Comparison of ENCODE assay signal across 8 mouse cellular contexts in the genomic region with DNA sequence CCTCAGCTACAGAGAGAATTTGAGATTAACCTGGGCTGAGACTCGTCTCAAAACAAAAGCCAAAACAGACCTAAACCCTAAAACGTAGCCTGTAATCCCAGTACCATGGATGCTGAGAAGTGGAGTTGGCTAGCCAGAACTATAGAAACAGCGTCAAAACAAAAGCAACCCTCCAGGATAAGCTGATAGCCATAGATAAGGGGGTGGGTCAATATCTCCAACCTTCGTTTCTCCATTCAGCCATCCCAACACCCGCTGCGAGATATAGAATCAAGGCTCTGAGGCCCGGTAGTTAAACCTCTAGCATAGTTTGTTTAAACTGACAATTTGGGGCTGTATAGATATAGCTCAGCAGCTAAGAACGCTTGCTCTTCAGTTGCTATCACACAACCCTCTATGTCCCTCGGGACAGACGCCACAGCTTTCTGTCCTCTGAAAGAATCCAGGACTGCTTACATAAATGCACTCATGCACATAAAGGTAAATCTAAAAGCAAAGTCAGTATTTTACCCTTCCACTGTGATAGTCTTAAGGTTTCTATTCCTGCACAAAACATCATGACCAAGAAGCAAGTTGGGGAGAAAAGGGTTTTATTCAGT. TPM values are rescaled to one million over a fixed set of nuclear protein-coding genes. Genes with fewer than 3 reads are reported as not detected.
DNase-seq lines count a peak whose midpoint lies in the region; ATAC-seq and TF ChIP-seq lines count a peak whose summit lies in the region.

No protein-coding gene starts in this region.

- 50% methylated on average over 10 of the region's 10 CpGs for WGBS in kidney, adult 2 months
- 49% methylated on average over 10 of the region's 10 CpGs for WGBS in hindbrain, embryonic 15.5 days
- 47% methylated on average over 10 of the region's 10 CpGs for WGBS in midbrain, embryonic 13.5 days

- no peak for ATAC-seq in hindbrain, embryonic 15.5 days (ENCODE audit: low FRiP score, low read depth)
- no peak for ATAC-seq in midbrain, embryonic 13.5 days
- ATAC-seq in granulocyte monocyte progenitor cell, adult 5-6 weeks (replicated peaks; ENCODE audit: poor library complexity, severe bottlenecking): no peak

- peak overlapping the region; percentile 82; the same call in 1 of the 2 replicates for H3K4me2 ChIP-seq in hindbrain, embryonic 15.5 days
- peak overlapping the region; percentile 88; the same call in 1 of the 2 replicates for H3K4me2 ChIP-seq in midbrain, embryonic 13.5 days (replicated peaks)

- peaks cover 43% of the 10 kb centered on the region for H3K4me1 ChIP-seq in kidney, adult 2 months (ENCODE audit: control insufficient read depth, insufficient read depth, low read length)
- peaks cover 39% of the 10 kb centered on the region for H3K4me1 ChIP-seq in hindbrain, embryonic 15.5 days (replicated peaks)
- peaks cover 30% of the 10 kb centered on the region for H3K4me1 ChIP-seq in midbrain, embryonic 13.5 days (replicated peaks)

- no peak for TF ChIP-seq POLR2A in kidney, adult 2 months (IDR thresholded peaks at IDR 0.05; ENCODE audit: low read depth, low read length)

- no peaks in the 10 kb centered on the region for H3K27me3 ChIP-seq in kidney, adult 2 months (replicated peaks; ENCODE audit: control insufficient read depth, insufficient read depth, low read length)
- no peaks in the 10 kb centered on the region for H3K27me3 ChIP-seq in hindbrain, embryonic 15.5 days
- H3K27me3 ChIP-seq in midbrain, embryonic 13.5 days: no peaks in the 10 kb centered on the region

- no peak for DNase-seq in kidney, adult 2 months
- no peak for DNase-seq in kidney, adult 9 months
- peak; percentile 11 for DNase-seq in c-Kit-negative CD71-positive TER-119-positive erythroid progenitor cells, embryonic 14.5 days (ENCODE audit: low read depth, low spot score)
- no peak for DNase-seq in cerebellum, adult 18-20 months
- DNase-seq in right cerebral cortex, postnatal 10 days (ENCODE audit: low spot score in 2 of 2): no peak

- peak overlapping the region; percentile 75 for H3K27ac ChIP-seq in kidney, adult 2 months (ENCODE audit: insufficient read depth, low read depth, low read length)
- 0 out of 2 replicates have a peak overlapping the region, but pooled peaks have one; percentile 70 for H3K27ac ChIP-seq in hindbrain, embryonic 15.5 days (replicated peaks)
- no peak overlapping the region for H3K27ac ChIP-seq in midbrain, embryonic 13.5 days

- TF ChIP-seq CTCF in kidney, adult 2 months (conservative IDR thresholded peaks at IDR 0.05; ENCODE audit: insufficient read depth, insufficient read length, low read depth, low read length): no peak

- H3K4me3 ChIP-seq in kidney, adult 2 months (ENCODE audit: insufficient read depth, low read depth, low read length): no peak overlapping the region
- no peak overlapping the region for H3K4me3 ChIP-seq in hindbrain, embryonic 15.5 days
- no peak overlapping the region for H3K4me3 ChIP-seq in midbrain, embryonic 13.5 days (replicated peaks)

- peaks cover 5% of the 10 kb centered on the region for H3K36me3 ChIP-seq in kidney, adult 2 months (ENCODE audit: control insufficient read depth, insufficient read depth, low read length)
- peaks cover 25% of the 10 kb centered on the region for H3K36me3 ChIP-seq in hindbrain, embryonic 15.5 days
- peaks cover 36% of the 10 kb centered on the region for H3K36me3 ChIP-seq in midbrain, embryonic 13.5 days

- no peak overlapping the region for H3K9ac ChIP-seq in hindbrain, embryonic 15.5 days
- no peak overlapping the region for H3K9ac ChIP-seq in midbrain, embryonic 13.5 days (replicated peaks)

- H3K9me3 ChIP-seq in hindbrain, embryonic 15.5 days: no peaks in the 10 kb centered on the region
- H3K9me3 ChIP-seq in midbrain, embryonic 13.5 days: no peaks in the 10 kb centered on the region

RNA-seq across cellular contexts. Expression of gene Slc25a17, which starts 0.9 kb away (rescaled TPM):
- 78.3 and 78.6 TPM in 2 replicates for polyA plus RNA-seq in kidney, adult 2 months (2012; rRNA removed)
- 123 and 125 TPM in 2 replicates for polyA plus RNA-seq in hindbrain, embryonic 15.5 days (2015; fragmentation: Nextera tagmentation; extraction: Ambion mirVana)
- 133 and 141 TPM in 2 replicates for polyA plus RNA-seq in midbrain, embryonic 13.5 days (2015; fragmentation: Nextera tagmentation; extraction: Ambion mirVana)
- total RNA-seq in granulocyte monocyte progenitor cell, adult 5-6 weeks (2014; fragmentation: Nextera tagmentation): 66.2 and 71.3 TPM in 2 replicates
- total RNA-seq in granulocyte monocyte progenitor cell, adult 5-6 weeks (2017): 69.2 and 87.4 TPM in 2 replicates

RNA-seq across cellular contexts. Expression of gene St13, which starts 38.4 kb away (rescaled TPM):
- 40.7 and 46.3 TPM in 2 replicates for polyA plus RNA-seq in kidney, adult 2 months (2012; rRNA removed)
- polyA plus RNA-seq in hindbrain, embryonic 15.5 days (2015; fragmentation: Nextera tagmentation; extraction: Ambion mirVana): 185 and 196 TPM in 2 replicates
- 182 and 203 TPM in 2 replicates for polyA plus RNA-seq in midbrain, embryonic 13.5 days (2015; fragmentation: Nextera tagmentation; extraction: Ambion mirVana)
- 134 and 171 TPM in 2 replicates for total RNA-seq in granulocyte monocyte progenitor cell, adult 5-6 weeks (2014; fragmentation: Nextera tagmentation)
- 292 and 310 TPM in 2 replicates for total RNA-seq in granulocyte monocyte progenitor cell, adult 5-6 weeks (2017)

RNA-seq across cellular contexts. Expression of gene Xpnpep3, which starts 38.4 kb away (rescaled TPM):
- 9.6 and 10.7 TPM in 2 replicates for polyA plus RNA-seq in kidney, adult 2 months (2012; rRNA removed)
- polyA plus RNA-seq in hindbrain, embryonic 15.5 days (2015; fragmentation: Nextera tagmentation; extraction: Ambion mirVana): 8.6 and 9.9 TPM in 2 replicates
- polyA plus RNA-seq in midbrain, embryonic 13.5 days (2015; fragmentation: Nextera tagmentation; extraction: Ambion mirVana): 9.8 TPM in 2 replicates
- total RNA-seq in granulocyte monocyte progenitor cell, adult 5-6 weeks (2014; fragmentation: Nextera tagmentation): 14.8 and 17.3 TPM in 2 replicates
- 17.1 and 22.4 TPM in 2 replicates for total RNA-seq in granulocyte monocyte progenitor cell, adult 5-6 weeks (2017)

RNA-seq across cellular contexts. Expression of gene Dnajb7, which starts 46.6 kb away (rescaled TPM):
- polyA plus RNA-seq in kidney, adult 2 months (2012; rRNA removed): 0.06 TPM in 1 of 2 replicates, not detected in the other
- polyA plus RNA-seq in hindbrain, embryonic 15.5 days (2015; fragmentation: Nextera tagmentation; extraction: Ambion mirVana): 1.3 and 1.9 TPM in 2 replicates
- 1.7 and 2.4 TPM in 2 replicates for polyA plus RNA-seq in midbrain, embryonic 13.5 days (2015; fragmentation: Nextera tagmentation; extraction: Ambion mirVana)
- total RNA-seq in granulocyte monocyte progenitor cell, adult 5-6 weeks (2014; fragmentation: Nextera tagmentation): not detected in 2 replicates
- not detected in 2 replicates for total RNA-seq in granulocyte monocyte progenitor cell, adult 5-6 weeks (2017)
